Mouse (Mus musculus): Measurements from ENCODE around the gene Pald1.

Pald1 gene

GRCm38 (mm10) chr10:61371884-61372584, 11.3 kb downstream of the Pald1 start:
- in situ Hi-C loops (cut with MseI, MboI), result no loop called here

DNA sequence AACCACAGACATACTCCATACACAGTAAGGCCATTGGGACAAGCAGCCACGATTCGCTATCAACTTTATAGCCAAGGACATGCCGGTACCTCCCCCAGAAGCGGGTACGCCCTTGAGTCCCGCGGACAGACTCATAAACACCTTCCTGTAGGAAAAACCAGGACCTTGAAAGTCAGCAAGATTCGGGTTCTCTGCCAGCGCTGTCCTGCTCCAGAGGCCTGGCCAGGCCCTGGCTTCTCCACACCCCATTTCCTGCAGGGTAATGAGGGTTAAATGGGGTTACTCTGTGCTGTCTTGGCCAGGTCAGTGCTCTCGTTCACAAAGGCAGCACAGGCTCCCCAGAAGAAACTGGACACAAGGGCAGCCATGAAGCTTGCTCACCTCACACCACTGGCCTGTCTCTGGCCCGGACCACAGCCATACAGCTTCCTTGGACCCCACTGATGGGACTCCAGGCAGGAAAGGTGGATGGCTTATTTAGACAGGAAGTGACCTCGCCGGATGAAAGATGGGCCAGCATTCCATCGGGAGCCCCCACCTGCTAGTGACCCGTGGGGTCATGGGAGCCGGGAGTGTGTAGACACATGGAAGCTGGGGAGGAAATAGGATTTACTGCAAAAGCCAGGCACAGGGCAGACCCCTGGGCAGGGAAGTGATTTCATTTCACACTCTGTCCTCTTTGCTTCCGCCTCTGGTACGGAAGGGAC, 12.9 kb downstream of the Pald1 start:
- in situ Hi-C loops (cut with MseI, MboI), result no loop called here

GRCm38 (mm10) chr10:61369755-61370154, 13.6 kb downstream of the Pald1 start:
- in situ Hi-C loops (cut with MseI, MboI), result no loop called here

DNA sequence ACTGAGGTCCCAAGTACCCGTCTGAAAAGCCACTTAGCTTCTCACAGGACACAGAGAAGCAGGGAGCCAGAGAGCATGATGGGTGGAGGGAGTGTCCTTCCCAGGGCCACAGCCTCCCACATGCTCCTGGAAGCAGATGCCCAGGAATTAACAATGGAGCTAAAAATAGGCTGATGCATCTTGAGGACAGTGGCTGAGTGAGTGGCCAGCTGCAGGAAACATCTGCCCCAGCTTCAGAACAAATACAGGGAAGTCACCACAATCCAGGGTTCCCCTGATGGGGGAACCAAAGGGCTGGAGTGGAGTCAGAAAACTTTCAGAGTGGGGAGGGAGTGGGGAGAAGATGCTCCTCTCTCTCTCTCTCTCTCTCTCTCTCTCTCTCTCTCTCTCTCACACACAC, 17.4 kb downstream of the Pald1 start:
- in situ Hi-C loops (cut with MseI, MboI), result no loop called here

DNA sequence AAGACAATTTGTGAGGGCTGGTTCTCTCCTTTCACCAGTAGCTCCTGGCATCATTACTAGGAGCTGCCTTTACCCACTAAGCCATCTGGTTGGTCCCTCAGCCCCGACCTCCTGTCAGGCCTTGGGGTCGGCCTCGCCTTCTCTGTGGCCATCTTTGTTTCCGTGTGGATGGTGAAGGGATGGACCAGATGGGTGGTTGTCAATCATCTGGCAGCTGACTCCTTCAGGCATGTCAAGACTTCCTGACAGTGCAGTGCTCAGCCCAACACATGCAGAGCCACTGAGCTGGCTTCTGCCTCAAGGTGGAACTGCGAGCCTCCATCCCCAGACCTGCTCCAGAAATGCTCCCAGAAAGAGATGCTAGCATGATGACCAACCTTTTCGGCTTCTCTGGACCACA, 18.9 kb downstream of the Pald1 start:
- in situ Hi-C loops (cut with MseI, MboI), result no loop called here

- in situ Hi-C loops (cut with MseI, MboI), result no loop called here
Observed at GRCm38 (mm10) chr10:61362992-61363391, 20.3 kb downstream of the Pald1 start.

DNA sequence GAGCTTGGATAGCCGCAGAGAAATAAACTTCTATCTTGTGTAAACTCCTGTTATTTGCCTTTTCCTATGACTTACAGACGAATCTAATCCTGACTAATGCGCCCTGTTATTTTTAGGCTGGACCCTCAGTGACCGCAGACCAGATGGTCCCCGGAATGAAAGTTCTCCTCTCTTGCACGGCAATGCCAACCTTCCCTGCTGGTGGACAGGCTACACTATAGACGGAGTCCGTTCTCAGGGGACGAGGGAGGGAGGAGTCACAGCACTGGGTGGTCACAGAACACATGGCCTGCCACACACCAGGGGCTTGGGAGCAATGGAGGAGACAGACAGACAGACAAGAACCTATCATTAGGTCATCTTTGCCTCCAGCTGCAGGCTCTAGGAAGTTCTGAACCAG, 20.8 kb downstream of the Pald1 start:
- in situ Hi-C loops (cut with MseI, MboI), result no loop called here

DNA sequence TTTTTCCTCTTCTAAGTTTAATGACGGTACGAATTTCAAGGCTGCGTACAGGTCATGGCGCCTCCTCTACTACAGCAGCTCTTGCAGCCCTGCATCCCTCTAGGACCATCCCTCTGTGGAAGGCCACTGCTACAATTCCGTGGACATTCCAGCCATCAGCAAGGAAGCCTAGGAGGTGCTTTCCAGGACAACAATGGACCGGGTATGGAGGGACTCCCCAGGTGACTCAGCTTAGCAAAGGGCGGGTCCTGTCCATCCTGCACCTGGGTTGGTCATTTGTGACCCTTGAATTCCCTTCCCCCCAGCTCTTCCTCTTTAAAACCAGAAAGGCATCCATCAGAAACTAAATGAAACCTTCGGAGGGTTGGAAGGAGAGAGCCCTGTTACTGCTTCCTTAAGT, 22.7 kb downstream of the Pald1 start:
- in situ Hi-C loops (cut with MseI, MboI), result no loop called here

GRCm38 (mm10) chr10:61359411-61359810, 23.9 kb downstream of the Pald1 start:
- in situ Hi-C loops (cut with MseI, MboI), result no loop called here

DNA sequence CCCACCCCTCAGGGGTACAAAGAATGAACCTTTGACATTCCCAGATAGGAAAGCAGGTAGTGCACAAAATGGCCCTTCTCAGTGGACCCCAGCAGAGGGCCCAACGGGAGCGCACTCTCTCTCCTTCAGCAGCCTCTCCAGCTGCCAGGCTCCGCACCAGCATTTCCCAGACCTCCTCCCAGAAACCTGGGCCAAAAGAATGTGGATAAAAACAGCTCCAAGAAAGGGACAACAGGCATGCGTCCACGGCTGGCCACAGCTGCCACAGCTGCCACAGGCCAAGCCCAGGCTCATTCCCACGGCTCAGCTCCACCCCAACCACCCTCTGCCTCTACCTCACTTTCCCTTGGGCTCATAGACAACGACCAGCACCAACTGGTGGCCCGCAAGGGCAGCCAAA, 25.7 kb downstream of the Pald1 start:
- in situ Hi-C loops (cut with MseI, MboI), result no loop called here

- in situ Hi-C loops (cut with MseI, MboI), result no loop called here
Observed at GRCm38 (mm10) chr10:61356568-61356967, 26.8 kb downstream of the Pald1 start.

GRCm38 (mm10) chr10:61356095-61356494, 27.2 kb downstream of the Pald1 start:
- in situ Hi-C loops (cut with MseI, MboI), result no loop called here

DNA sequence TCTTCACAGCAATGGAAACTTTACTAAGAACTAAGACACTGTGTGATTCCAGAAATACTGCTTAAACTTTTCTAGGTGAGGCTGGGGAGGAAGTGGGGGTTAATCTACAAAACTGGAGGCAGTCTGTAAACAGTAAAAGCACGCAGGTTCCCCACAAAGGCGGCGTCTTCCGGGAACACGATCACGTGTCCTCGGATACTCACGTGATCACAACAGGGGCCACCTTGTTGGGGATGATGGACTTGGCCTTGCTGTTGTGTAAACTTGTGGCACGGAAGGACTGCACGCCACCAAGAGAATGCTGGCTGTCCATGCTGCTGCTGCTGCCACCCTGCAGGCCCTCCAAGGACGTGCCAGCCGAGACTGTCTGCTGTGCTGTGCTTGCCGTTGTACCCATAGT, 27.7 kb downstream of the Pald1 start:
- in situ Hi-C loops (cut with MseI, MboI), result no loop called here

DNA sequence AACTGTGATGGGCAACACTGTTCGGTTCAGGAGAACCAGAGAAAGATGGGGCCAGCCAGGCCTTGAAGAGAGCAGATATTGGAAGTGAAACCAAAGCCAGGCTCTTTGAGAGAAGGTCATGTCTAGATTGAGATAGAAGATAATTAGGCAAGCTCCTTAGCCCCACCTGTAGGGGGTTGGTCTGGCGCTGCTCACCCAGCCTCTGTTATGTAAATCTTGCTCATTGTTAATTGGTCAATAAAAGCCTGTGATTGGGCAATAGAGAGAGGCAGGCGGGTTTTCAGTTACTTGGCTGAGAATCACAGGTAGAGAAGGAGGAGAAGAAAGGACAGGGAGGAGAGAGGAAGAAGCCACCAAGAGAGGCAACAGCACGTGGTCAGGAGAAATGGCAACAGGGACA, 32.1 kb downstream of the Pald1 start:
- in situ Hi-C loops (cut with MseI, MboI), result no loop called here

DNA sequence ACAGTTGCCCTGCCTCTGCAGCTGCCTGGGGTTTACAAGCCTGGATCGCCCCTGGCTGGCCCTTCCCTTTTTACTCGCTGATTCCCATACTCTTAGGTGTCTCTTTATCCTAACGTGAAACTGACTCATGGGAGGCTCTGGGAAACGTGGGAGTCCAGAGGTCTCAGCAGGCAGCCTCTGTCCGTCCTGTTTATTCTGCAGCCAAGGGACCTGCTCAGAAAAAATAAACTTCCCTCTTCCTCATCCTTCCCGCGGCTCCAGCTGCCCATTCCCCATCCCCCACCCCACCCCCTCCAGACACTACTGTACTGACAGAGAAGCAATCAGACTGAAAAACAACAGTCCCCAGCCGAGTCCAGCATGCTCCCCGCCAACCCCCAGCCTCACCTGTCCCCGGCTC, 37.0 kb downstream of the Pald1 start:
- in situ Hi-C loops (cut with MseI, MboI), result loop anchor here in 1 of 2 experiments (10.0 kb wide), 1 partner anchor 58 kb away; no protein-coding TSS in a partner anchor

DNA sequence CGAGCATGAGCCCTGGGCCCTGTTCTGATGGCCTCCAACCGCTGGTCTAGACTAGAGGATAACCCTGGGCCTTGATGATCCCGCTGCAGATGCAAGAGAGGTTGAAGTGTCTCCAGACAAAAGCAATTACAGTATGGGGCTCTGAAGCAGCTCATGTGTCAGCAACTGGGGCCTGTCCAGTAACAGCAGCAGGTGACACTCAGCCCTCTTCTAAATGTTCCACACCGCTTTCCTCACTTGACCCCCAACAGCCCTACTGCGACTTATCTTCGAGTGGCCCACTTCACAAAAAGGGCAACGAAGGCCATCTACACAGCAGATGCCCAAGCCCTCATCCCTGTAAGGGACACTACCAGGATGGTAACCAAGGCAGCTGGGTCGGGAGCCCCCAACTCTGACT, 38.2 kb downstream of the Pald1 start:
- in situ Hi-C loops (cut with MseI, MboI), result loop anchor here in 1 of 2 experiments (10.0 kb wide), 1 partner anchor 60 kb away; no protein-coding TSS in a partner anchor

GRCm38 (mm10) chr10:61343950-61344349, 39.4 kb downstream of the Pald1 start:
- in situ Hi-C loops (cut with MseI, MboI), result loop anchor here in 1 of 2 experiments (10.0 kb wide), 1 partner anchor 61 kb away; no protein-coding TSS in a partner anchor

DNA sequence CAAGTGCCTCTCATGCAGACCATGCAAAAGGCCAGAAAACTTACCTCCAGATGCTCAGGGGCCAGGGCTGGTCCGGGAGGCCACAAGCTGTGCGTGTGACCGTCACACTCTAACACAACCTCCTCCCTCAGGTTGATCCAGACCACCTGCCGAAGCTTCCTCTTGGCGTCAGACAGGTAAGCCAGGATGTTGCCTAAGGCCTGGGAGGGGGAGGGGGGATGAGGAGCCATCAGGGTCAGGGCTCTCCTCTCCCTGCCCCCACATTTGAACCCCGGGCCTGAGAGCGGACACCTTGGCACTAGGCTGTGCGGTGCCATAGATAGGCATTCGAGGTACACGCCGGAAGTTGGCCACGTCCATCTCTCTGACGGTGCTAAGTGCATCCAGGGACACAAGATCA, 40.6 kb downstream of the Pald1 start:
- in situ Hi-C loops (cut with MseI, MboI), result loop anchor here in 1 of 2 experiments (10.0 kb wide), 1 partner anchor 62 kb away; no protein-coding TSS in a partner anchor

- in situ Hi-C loops (cut with MseI, MboI), result loop anchor here in 1 of 2 experiments (10.0 kb wide), 1 partner anchor 63 kb away; no protein-coding TSS in a partner anchor
Observed at GRCm38 (mm10) chr10:61341557-61341956, 41.8 kb downstream of the Pald1 start.

- in situ Hi-C loops (cut with MseI, MboI), result loop anchor here in 1 of 2 experiments (10.0 kb wide), 1 partner anchor 64 kb away; no protein-coding TSS in a partner anchor
Observed at GRCm38 (mm10) chr10:61341045-61341444, 42.3 kb downstream of the Pald1 start.

DNA sequence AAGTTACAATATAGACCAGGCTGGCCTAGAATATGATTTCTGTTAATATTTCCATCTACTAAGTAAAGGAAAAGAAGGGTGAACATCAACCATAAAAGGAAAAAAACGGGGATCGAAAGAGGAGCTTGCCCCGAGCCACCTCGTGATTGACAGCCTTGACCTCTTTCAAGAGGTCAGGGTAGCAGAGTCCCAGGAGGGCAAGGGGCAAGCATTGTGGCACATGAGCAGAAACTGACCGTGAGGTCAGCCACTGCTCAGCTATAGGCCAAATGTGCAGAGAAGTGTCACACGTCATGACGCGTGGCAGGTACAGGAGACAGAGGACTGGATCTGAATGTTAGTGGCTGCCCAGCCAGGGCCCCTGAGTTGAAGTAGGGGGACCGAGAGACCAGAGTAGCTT, 43.1 kb downstream of the Pald1 start:
- in situ Hi-C loops (cut with MseI, MboI), result loop anchor here in 1 of 2 experiments (10.0 kb wide), 1 partner anchor 65 kb away; no protein-coding TSS in a partner anchor

GRCm38 (mm10) chr10:61339216-61339615, 44.1 kb downstream of the Pald1 start:
- in situ Hi-C loops (cut with MseI, MboI), result loop anchor here in 1 of 2 experiments (5.0 kb wide), 1 partner anchor 142 kb away; no protein-coding TSS in a partner anchor

GRCm38 (mm10) chr10:61337665-61338064, 45.7 kb downstream of the Pald1 start:
- in situ Hi-C loops (cut with MseI, MboI), result loop anchor here in 1 of 2 experiments (5.0 kb wide), 1 partner anchor 140 kb away; no protein-coding TSS in a partner anchor

All from mouse trophoblast stem cell (cell line).